Mouse (Mus musculus): Measurements from ENCODE around the gene Mamstr. TPM values are rescaled to one million over a fixed set of nuclear protein-coding genes. Genes with fewer than 3 reads are reported as not detected.

Gene Mamstr
- polyA plus RNA-seq, 2 experiments = 19.8 to 34.6 TPM

GRCm38 (mm10) chr7:45640191-45640957 lies 597 bp downstream of the Mamstr start:
- H3K4me2 ChIP-seq (replicated peaks; ENCODE audit: low read depth, low read length, severe bottlenecking) = 0 out of 2 replicates have a peak overlapping the region, but pooled peaks have one; percentile 15
- H3K27ac ChIP-seq (replicated peaks; ENCODE audit: low read depth, low read length) = no peak overlapping the region; the same call in 1 of the 2 replicates
- TF ChIP-seq POLR2A (IDR thresholded peaks at IDR 0.05; ENCODE audit: borderline replicate concordance, extremely low read depth, insufficient read depth, insufficient read length) = no peak
- H3K36me3 ChIP-seq (ENCODE audit: control insufficient read depth, insufficient read depth, low read length) = 0 out of 2 replicates have a peak, but pooled peaks cover 7% of the 10 kb centered on the region
- H3K4me1 ChIP-seq (ENCODE audit: control insufficient read depth, insufficient read depth, low read length) = peaks cover 35% of the 10 kb centered on the region
- ATAC-seq (ENCODE audit: low FRiP score, low read depth) (no peak), DNase-seq (ENCODE audit: low spot score) (no peak)
- H3K9me3 ChIP-seq (ENCODE audit: control insufficient read depth, low read length) = no peaks in the 10 kb centered on the region
- H3K9ac ChIP-seq (ENCODE audit: low read depth, low read length, severe bottlenecking) = no peak overlapping the region
- WGBS = 75% methylated on average over 19 of the region's 19 CpGs
- peak overlapping the region; percentile 7; the same call in 1 of the 2 replicates for H3K4me3 ChIP-seq (replicated peaks; ENCODE audit: low read length)
- no peaks in the 10 kb centered on the region for H3K27me3 ChIP-seq (ENCODE audit: control insufficient read depth, insufficient read depth, low read length)

DNA sequence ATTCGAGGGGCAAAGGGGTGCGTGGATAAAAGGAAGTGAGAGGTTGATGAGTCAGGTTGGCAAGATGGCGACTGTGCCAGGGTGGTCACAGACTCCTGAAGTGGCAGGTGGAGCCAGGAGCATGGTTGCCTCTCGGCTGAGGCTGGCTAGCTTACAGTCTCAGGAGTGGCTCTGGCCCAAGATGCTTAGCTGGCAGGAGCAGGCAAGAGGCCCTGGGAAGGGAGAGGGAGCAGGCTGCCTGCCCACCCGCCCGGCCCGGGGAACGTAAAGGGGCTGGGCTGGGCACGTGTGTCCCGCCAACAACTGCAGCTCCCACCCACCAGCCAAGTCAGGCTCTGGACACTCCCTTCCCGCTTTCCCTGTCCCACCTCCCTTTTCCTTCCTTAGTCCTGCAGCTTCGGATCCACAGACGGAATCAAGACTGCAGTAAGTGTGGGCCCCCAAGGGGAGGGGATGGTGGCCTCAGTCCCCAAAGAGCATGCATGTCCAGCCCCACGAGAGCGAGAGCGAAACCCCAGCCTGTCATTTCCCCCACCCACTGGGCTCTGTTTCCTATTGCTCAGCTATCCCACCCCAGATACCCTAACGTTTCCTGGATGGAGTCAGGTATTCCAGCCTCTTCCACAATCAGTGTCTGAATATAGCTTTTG lies 1.7 kb downstream of the Mamstr start:
- H3K9me3 ChIP-seq (ENCODE audit: control insufficient read depth, low read length) = no peaks in the 10 kb centered on the region
- peak overlapping the region; percentile 43 for H3K4me3 ChIP-seq (replicated peaks; ENCODE audit: low read length)
- H3K36me3 ChIP-seq (ENCODE audit: control insufficient read depth, insufficient read depth, low read length) = 0 out of 2 replicates have a peak, but pooled peaks cover 3% of the 10 kb centered on the region
- 46% methylated on average over 14 of the region's 17 CpGs for WGBS
- H3K27me3 ChIP-seq (ENCODE audit: control insufficient read depth, insufficient read depth, low read length) = no peaks in the 10 kb centered on the region
- no peak for TF ChIP-seq POLR2A (IDR thresholded peaks at IDR 0.05; ENCODE audit: borderline replicate concordance, extremely low read depth, insufficient read depth, insufficient read length)
- peaks cover 35% of the 10 kb centered on the region for H3K4me1 ChIP-seq (ENCODE audit: control insufficient read depth, insufficient read depth, low read length)
- H3K4me2 ChIP-seq (replicated peaks; ENCODE audit: low read depth, low read length, severe bottlenecking) = peak overlapping the region; percentile 77
- ATAC-seq (ENCODE audit: low FRiP score, low read depth) = no peak
- H3K9ac ChIP-seq (ENCODE audit: low read depth, low read length, severe bottlenecking) = peak overlapping the region; percentile 40
- DNase-seq (ENCODE audit: low spot score) = peak; percentile 70
- peak overlapping the region; percentile 62 for H3K27ac ChIP-seq (replicated peaks; ENCODE audit: low read depth, low read length)

- peak overlapping the region; percentile 43 for H3K4me3 ChIP-seq (replicated peaks; ENCODE audit: low read length)
- H3K9me3 ChIP-seq (ENCODE audit: control insufficient read depth, low read length) = no peaks in the 10 kb centered on the region
- TF ChIP-seq POLR2A (IDR thresholded peaks at IDR 0.05; ENCODE audit: borderline replicate concordance, extremely low read depth, insufficient read depth, insufficient read length) = no peak
- H3K4me1 ChIP-seq (ENCODE audit: control insufficient read depth, insufficient read depth, low read length) = peaks cover 35% of the 10 kb centered on the region
- peak overlapping the region; percentile 77 for H3K4me2 ChIP-seq (replicated peaks; ENCODE audit: low read depth, low read length, severe bottlenecking)
- H3K27me3 ChIP-seq (ENCODE audit: control insufficient read depth, insufficient read depth, low read length) = no peaks in the 10 kb centered on the region
- 0 out of 2 replicates have a peak overlapping the region, but pooled peaks have one; percentile 26 for H3K27ac ChIP-seq (replicated peaks; ENCODE audit: low read depth, low read length)
- no peak for DNase-seq (ENCODE audit: low spot score)
- ATAC-seq (ENCODE audit: low FRiP score, low read depth) = no peak
- WGBS = 77% methylated on average over 5 of the region's 5 CpGs
- H3K9ac ChIP-seq (ENCODE audit: low read depth, low read length, severe bottlenecking) = peak overlapping the region; percentile 40
- H3K36me3 ChIP-seq (ENCODE audit: control insufficient read depth, insufficient read depth, low read length) = no peaks in the 10 kb centered on the region
Observed at GRCm38 (mm10) chr7:45642083-45642482, 2.3 kb downstream of the Mamstr start.

- no peaks in the 10 kb centered on the region for H3K36me3 ChIP-seq (ENCODE audit: control insufficient read depth, insufficient read depth, low read length)
- 34% methylated on average over 16 of the region's 16 CpGs for WGBS
- H3K4me1 ChIP-seq (ENCODE audit: control insufficient read depth, insufficient read depth, low read length) = peaks cover 35% of the 10 kb centered on the region
Observed at GRCm38 (mm10) chr7:45642503-45643255, 2.9 kb downstream of the Mamstr start.

More at GRCm38 (mm10) chr7:45642503-45643255, 2.9 kb downstream of the Mamstr start:
- DNase-seq (ENCODE audit: low spot score) (no peak), ATAC-seq (ENCODE audit: low FRiP score, low read depth) (no peak)
- H3K4me3 ChIP-seq (replicated peaks; ENCODE audit: low read length) = peak overlapping the region; percentile 43
- no peak for TF ChIP-seq POLR2A (IDR thresholded peaks at IDR 0.05; ENCODE audit: borderline replicate concordance, extremely low read depth, insufficient read depth, insufficient read length)
- H3K9me3 ChIP-seq (ENCODE audit: control insufficient read depth, low read length) = no peaks in the 10 kb centered on the region
- H3K9ac ChIP-seq (ENCODE audit: low read depth, low read length, severe bottlenecking) = peak overlapping the region; percentile 60
- no peaks in the 10 kb centered on the region for H3K27me3 ChIP-seq (ENCODE audit: control insufficient read depth, insufficient read depth, low read length)
- H3K4me2 ChIP-seq (replicated peaks; ENCODE audit: low read depth, low read length, severe bottlenecking) = peak overlapping the region; percentile 77
- peak overlapping the region; percentile 82 for H3K27ac ChIP-seq (replicated peaks; ENCODE audit: low read depth, low read length)

All from limb, embryonic 14.5 days (tissue).